In the genomic region with DNA sequence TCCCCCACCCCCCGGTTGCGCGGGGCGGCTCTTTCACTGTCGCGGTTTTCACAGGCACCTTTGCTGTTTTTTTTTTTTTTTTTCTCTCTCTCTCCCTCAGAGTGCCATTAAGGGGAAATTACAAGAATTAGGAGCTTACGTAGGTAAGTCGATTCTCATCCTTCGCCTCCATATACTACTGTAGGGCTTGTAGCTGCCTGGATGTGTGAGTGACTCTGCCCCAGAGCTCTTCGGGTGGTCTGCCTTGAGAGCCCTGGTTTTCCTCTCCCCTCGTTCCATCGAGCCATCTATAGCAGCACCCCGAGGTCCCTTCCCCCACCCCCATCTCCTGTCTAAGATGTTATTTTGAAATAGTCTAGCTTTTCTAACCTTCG, we compare ENCODE assay signal across 8 mouse cellular contexts. TPM values are rescaled to one million over a fixed set of nuclear protein-coding genes. Genes with fewer than 3 reads are reported as not detected.
A peak's percentile ranks its signal among the peaks of the same experiment; 100 is the strongest.
DNase-seq lines count a peak whose midpoint lies in the region; ATAC-seq and TF ChIP-seq lines count a peak whose summit lies in the region.

No protein-coding gene starts in this region.

- H3K27me3 ChIP-seq in kidney, embryonic 15.5 days, result no peaks in the 10 kb centered on the region
- H3K27me3 ChIP-seq in limb, embryonic 10.5 days (ENCODE audit: low read depth, poor library complexity, severe bottlenecking), result no peaks in the 10 kb centered on the region
- H3K27me3 ChIP-seq in neural tube, embryonic 13.5 days, result no peaks in the 10 kb centered on the region

- no peak for TF ChIP-seq POLR2A in embryonic fibroblast, embryonic 13.5 days (IDR thresholded peaks at IDR 0.05; ENCODE audit: low read depth, low read length)

- H3K36me3 ChIP-seq in kidney, embryonic 15.5 days, result no peaks in the 10 kb centered on the region
- H3K36me3 ChIP-seq in limb, embryonic 10.5 days, result peaks cover 20% of the 10 kb centered on the region
- H3K36me3 ChIP-seq in neural tube, embryonic 13.5 days, result no peaks in the 10 kb centered on the region

- H3K4me3 ChIP-seq in kidney, embryonic 15.5 days (replicated peaks), result peak overlapping the region; percentile 98
- H3K4me3 ChIP-seq in embryonic fibroblast, embryonic 13.5 days (ENCODE audit: insufficient read depth, low read length), result peak overlapping the region; percentile 100
- peak overlapping the region; percentile 92 for H3K4me3 ChIP-seq in limb, embryonic 10.5 days
- peak overlapping the region; percentile 92 for H3K4me3 ChIP-seq in neural tube, embryonic 13.5 days

- peaks cover 24% of the 10 kb centered on the region for H3K4me1 ChIP-seq in kidney, embryonic 15.5 days
- H3K4me1 ChIP-seq in embryonic fibroblast, embryonic 13.5 days (ENCODE audit: control insufficient read depth, insufficient read depth, low read length), result peaks cover 4% of the 10 kb centered on the region; the same call in 1 of the 2 replicates
- peaks cover 10% of the 10 kb centered on the region for H3K4me1 ChIP-seq in limb, embryonic 10.5 days
- H3K4me1 ChIP-seq in neural tube, embryonic 13.5 days (replicated peaks), result peaks cover 41% of the 10 kb centered on the region

- peak overlapping the region; percentile 88 for H3K9ac ChIP-seq in kidney, embryonic 15.5 days
- peak overlapping the region; percentile 91 for H3K9ac ChIP-seq in neural tube, embryonic 13.5 days

- peak overlapping the region; percentile 94 for H3K27ac ChIP-seq in kidney, embryonic 15.5 days
- H3K27ac ChIP-seq in embryonic fibroblast, embryonic 13.5 days (ENCODE audit: insufficient read depth, low read length), result peak overlapping the region; percentile 36
- H3K27ac ChIP-seq in limb, embryonic 10.5 days, result peak overlapping the region; percentile 97
- peak overlapping the region; percentile 96 for H3K27ac ChIP-seq in neural tube, embryonic 13.5 days (replicated peaks)

- no peak for DNase-seq in kidney, adult 9 months
- DNase-seq in NIH3T3 (ENCODE audit: low read depth), result peak; percentile 21
- peak; percentile 47 for DNase-seq in limb, embryonic 10.5 days (ENCODE audit: low spot score)
- DNase-seq in cerebellum, adult 9-10 months, result no peak
- no peak for DNase-seq in frontal cortex, adult 2 months (ENCODE audit: extremely low spot score in 1 of 2, low spot score in 1 of 2)

- TF ChIP-seq CTCF in embryonic fibroblast, embryonic 13.5 days (IDR thresholded peaks at IDR 0.05; ENCODE audit: borderline replicate concordance, insufficient read depth, low read length), result no peak

- H3K4me2 ChIP-seq in kidney, embryonic 15.5 days, result peak overlapping the region; percentile 67
- H3K4me2 ChIP-seq in neural tube, embryonic 13.5 days, result peak overlapping the region; percentile 78

- no peak for ATAC-seq in kidney, embryonic 15.5 days (replicated peaks; ENCODE audit: low FRiP score)
- peak; percentile 55 for ATAC-seq in neural tube, embryonic 13.5 days (ENCODE audit: low read depth)

- H3K9me3 ChIP-seq in kidney, embryonic 15.5 days (replicated peaks), result no peaks in the 10 kb centered on the region
- H3K9me3 ChIP-seq in limb, embryonic 10.5 days (replicated peaks), result no peaks in the 10 kb centered on the region
- no peaks in the 10 kb centered on the region for H3K9me3 ChIP-seq in neural tube, embryonic 13.5 days

- under 1% methylated on average over 14 of the region's 14 CpGs for WGBS in kidney, embryonic 15.5 days
- 3% methylated on average over 14 of the region's 14 CpGs for WGBS in limb, embryonic 10.5 days
- 2% methylated on average over 8 of the region's 14 CpGs for WGBS in neural tube, embryonic 13.5 days

RNA-seq across cellular contexts. Expression of a gene that starts 0.6 kb away (rescaled TPM):
- polyA plus RNA-seq in kidney, embryonic 15.5 days (2015; fragmentation: Nextera tagmentation; extraction: Ambion mirVana), result 127 and 128 TPM in 2 replicates
- 130 and 161 TPM in 2 replicates for polyA plus RNA-seq in embryonic fibroblast, embryonic 13.5 days (2011; ENCODE audit: insufficient read length, low read depth, missing spikeins)
- 127 and 141 TPM in 2 replicates for polyA plus RNA-seq in limb, embryonic 10.5 days (2016; fragmentation: Nextera tagmentation; extraction: Ambion mirVana)
- polyA plus RNA-seq in neural tube, embryonic 13.5 days (2015; fragmentation: Nextera tagmentation; extraction: Ambion mirVana), result 117 and 130 TPM in 2 replicates
- 104 and 118 TPM in 2 replicates for polyA plus RNA-seq in frontal cortex, adult 2 months (2012; rRNA removed)

RNA-seq across cellular contexts. Expression of a gene that starts 10.2 kb away (rescaled TPM):
- 6.6 and 7.1 TPM in 2 replicates for polyA plus RNA-seq in kidney, embryonic 15.5 days (2015; fragmentation: Nextera tagmentation; extraction: Ambion mirVana)
- polyA plus RNA-seq in embryonic fibroblast, embryonic 13.5 days (2011; ENCODE audit: insufficient read length, low read depth, missing spikeins), result 22.5 and 27.4 TPM in 2 replicates
- 5.1 and 6.0 TPM in 2 replicates for polyA plus RNA-seq in limb, embryonic 10.5 days (2016; fragmentation: Nextera tagmentation; extraction: Ambion mirVana)
- polyA plus RNA-seq in neural tube, embryonic 13.5 days (2015; fragmentation: Nextera tagmentation; extraction: Ambion mirVana), result 4.5 and 5.3 TPM in 2 replicates
- polyA plus RNA-seq in frontal cortex, adult 2 months (2012; rRNA removed), result 8.3 and 8.8 TPM in 2 replicates

Comparison
In these comparisons a context has a peak if more than half of its experiments do, and no peak if none do; other contexts are left out.
1. H3K27ac ChIP-seq: peak in every context shown above with its lines; median percentile 97 in limb, embryonic 10.5 days; 96 in neural tube, embryonic 13.5 days; 94 in kidney, embryonic 15.5 days; 36 in embryonic fibroblast, embryonic 13.5 days.
2. DNase-seq: peak in NIH3T3 (single experiment) and limb, embryonic 10.5 days (single experiment); none in kidney, adult 9 months (single experiment), cerebellum, adult 9-10 months (single experiment) and frontal cortex, adult 2 months (0 of 2).
3. Peak in every context shown above with its lines, with median percentiles within 50 percentile points of each other: H3K4me3 ChIP-seq.